Comparison of ENCODE assay signal across 8 mouse cellular contexts in the genomic region with DNA sequence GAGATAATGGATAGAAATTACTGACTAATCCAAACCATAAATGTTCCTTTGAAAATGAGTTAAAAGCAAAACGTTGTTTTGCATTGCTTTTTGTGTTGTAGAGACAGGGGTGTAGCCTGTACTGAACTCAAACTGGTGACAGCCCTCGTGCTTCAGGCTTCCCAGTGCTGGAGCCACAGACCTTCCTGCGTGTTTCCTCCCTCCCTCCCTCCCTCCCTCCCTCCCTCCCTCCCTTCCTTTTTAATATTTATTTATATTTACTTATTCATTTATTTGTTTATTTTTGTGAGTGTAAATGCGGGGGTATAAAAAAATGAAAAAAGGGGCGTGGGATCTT. TPM values are rescaled to one million over a fixed set of nuclear protein-coding genes. Genes with fewer than 3 reads are reported as not detected.
A peak's percentile ranks its signal among the peaks of the same experiment; 100 is the strongest.
DNase-seq lines count a peak whose midpoint lies in the region; ATAC-seq and TF ChIP-seq lines count a peak whose summit lies in the region.

No protein-coding gene starts in this region.

- peak overlapping the region; percentile 69 for H3K4me3 ChIP-seq in erythroblast, embryonic 14.5 days (replicated peaks)
- peak overlapping the region; percentile 51; the same call in 1 of the 2 replicates for H3K4me3 ChIP-seq in thymus, adult 2 months (ENCODE audit: control insufficient read depth, insufficient read depth, low read length)
- peak overlapping the region; percentile 66 for H3K4me3 ChIP-seq in liver, embryonic 12.5 days
- peak overlapping the region; percentile 64 for H3K4me3 ChIP-seq in stomach, embryonic 16.5 days (replicated peaks; ENCODE audit: low read length)

- H3K4me1 ChIP-seq in erythroblast, embryonic 14.5 days (ENCODE audit: control insufficient read depth) = peaks cover 39% of the 10 kb centered on the region
- H3K4me1 ChIP-seq in thymus, adult 2 months (replicated peaks; ENCODE audit: control insufficient read depth, insufficient read depth, low read length) = peaks cover 8% of the 10 kb centered on the region
- peaks cover 26% of the 10 kb centered on the region for H3K4me1 ChIP-seq in liver, embryonic 12.5 days
- H3K4me1 ChIP-seq in stomach, embryonic 16.5 days (ENCODE audit: control insufficient read depth, insufficient read depth, low read length) = no peaks in the 10 kb centered on the region

- no peak overlapping the region for H3K27ac ChIP-seq in thymus, adult 2 months (ENCODE audit: control insufficient read depth, insufficient read depth, low read length)
- H3K27ac ChIP-seq in liver, embryonic 12.5 days = peak overlapping the region; percentile 80; the same call in 1 of the 2 replicates
- peak overlapping the region; percentile 85; the same call in 1 of the 2 replicates for H3K27ac ChIP-seq in stomach, embryonic 16.5 days (ENCODE audit: low read length)

- H3K27me3 ChIP-seq in erythroblast, embryonic 14.5 days (ENCODE audit: control insufficient read depth) = peaks cover 2% of the 10 kb centered on the region; the same call in 1 of the 2 replicates
- no peaks in the 10 kb centered on the region for H3K27me3 ChIP-seq in thymus, adult 2 months (ENCODE audit: control insufficient read depth, insufficient read depth, low read length)
- H3K27me3 ChIP-seq in liver, embryonic 12.5 days (replicated peaks) = no peaks in the 10 kb centered on the region
- H3K27me3 ChIP-seq in stomach, embryonic 16.5 days (ENCODE audit: control insufficient read depth, insufficient read depth, low read length) = no peaks in the 10 kb centered on the region

- no peak for TF ChIP-seq CTCF in thymus, adult 2 months (IDR thresholded peaks at IDR 0.05; ENCODE audit: borderline replicate concordance, control insufficient read depth, extremely low read depth, insufficient read depth, low read length, poor library complexity)

- no peak for TF ChIP-seq POLR2A in thymus, adult 2 months (IDR thresholded peaks at IDR 0.05; ENCODE audit: control insufficient read depth, extremely low read depth, insufficient read depth, low read length, poor library complexity)

- no peak for DNase-seq in thymus, adult 2 months
- DNase-seq in thymus, postnatal 10 days (ENCODE audit: low spot score in 2 of 2) = no peak
- no peak for DNase-seq in testis, postnatal 10 days (ENCODE audit: low spot score)
- no peak for DNase-seq in kidney, adult 8-10 months

- 22% methylated on average over 5 of the region's 5 CpGs for WGBS in thymus, adult 2 months
- WGBS in liver, embryonic 12.5 days (ENCODE audit: insufficient replicate concordance) = 14% methylated on average over 5 of the region's 5 CpGs
- WGBS in stomach, embryonic 16.5 days = 5% methylated on average over 5 of the region's 5 CpGs

- H3K9ac ChIP-seq in liver, embryonic 12.5 days = peak overlapping the region; percentile 73
- H3K9ac ChIP-seq in stomach, embryonic 16.5 days (ENCODE audit: low read length) = peak overlapping the region; percentile 80

- no peaks in the 10 kb centered on the region for H3K36me3 ChIP-seq in erythroblast, embryonic 14.5 days (ENCODE audit: control insufficient read depth)
- H3K36me3 ChIP-seq in thymus, adult 2 months (ENCODE audit: control insufficient read depth, insufficient read depth, low read length) = no peaks in the 10 kb centered on the region
- no peaks in the 10 kb centered on the region for H3K36me3 ChIP-seq in liver, embryonic 12.5 days
- no peaks in the 10 kb centered on the region for H3K36me3 ChIP-seq in stomach, embryonic 16.5 days (ENCODE audit: control insufficient read depth, insufficient read depth, low read length)

- H3K9me3 ChIP-seq in erythroblast, embryonic 14.5 days (ENCODE audit: control insufficient read depth, low read length) = no peaks in the 10 kb centered on the region
- H3K9me3 ChIP-seq in liver, embryonic 12.5 days (replicated peaks) = no peaks in the 10 kb centered on the region
- no peaks in the 10 kb centered on the region for H3K9me3 ChIP-seq in stomach, embryonic 16.5 days (replicated peaks; ENCODE audit: control insufficient read depth, low read length)

- H3K4me2 ChIP-seq in liver, embryonic 12.5 days = peak overlapping the region; percentile 88
- H3K4me2 ChIP-seq in stomach, embryonic 16.5 days (ENCODE audit: low read depth, low read length) = peak overlapping the region; percentile 80

- ATAC-seq in erythroblast, adult 5-6 weeks (replicated peaks; ENCODE audit: low FRiP score, poor library complexity, severe bottlenecking) = no peak
- ATAC-seq in liver, embryonic 12.5 days = no peak
- no peak for ATAC-seq in stomach, embryonic 16.5 days (ENCODE audit: insufficient read depth, low FRiP score)

RNA-seq across cellular contexts. Expression of a gene that starts 8.5 kb away (rescaled TPM):
- 17.0 and 19.6 TPM in 2 replicates for polyA plus RNA-seq in erythroblast, embryonic 14.5 days (2012)
- total RNA-seq in erythroblast, adult 5-6 weeks (2015; ENCODE audit: low replicate concordance) = 17.9 and 23.8 TPM in 2 replicates
- total RNA-seq in erythroblast, adult 5-6 weeks (2017; ENCODE audit: low replicate concordance) = 272 and 275 TPM in 2 replicates
- 177 and 218 TPM in 2 replicates for polyA plus RNA-seq in thymus, adult 2 months (2012; rRNA removed)
- 14.5 and 17.1 TPM in 2 replicates for polyA plus RNA-seq in liver, embryonic 12.5 days (2016; fragmentation: Nextera tagmentation; extraction: Ambion mirVana)
- polyA plus RNA-seq in stomach, embryonic 16.5 days (2015; fragmentation: Nextera tagmentation; extraction: Ambion mirVana) = 5.6 and 10.3 TPM in 2 replicates

RNA-seq across cellular contexts. Expression of a gene that starts 8.7 kb away (rescaled TPM):
- 9.1 and 21.8 TPM in 2 replicates for polyA plus RNA-seq in erythroblast, embryonic 14.5 days (2012)
- total RNA-seq in erythroblast, adult 5-6 weeks (2015; ENCODE audit: low replicate concordance) = 3.7 and 12.3 TPM in 2 replicates
- 705 and 715 TPM in 2 replicates for total RNA-seq in erythroblast, adult 5-6 weeks (2017; ENCODE audit: low replicate concordance)
- polyA plus RNA-seq in thymus, adult 2 months (2012; rRNA removed) = 149 and 177 TPM in 2 replicates
- polyA plus RNA-seq in liver, embryonic 12.5 days (2016; fragmentation: Nextera tagmentation; extraction: Ambion mirVana) = 24.0 and 28.2 TPM in 2 replicates
- polyA plus RNA-seq in stomach, embryonic 16.5 days (2015; fragmentation: Nextera tagmentation; extraction: Ambion mirVana) = 17.8 and 25.3 TPM in 2 replicates

RNA-seq across cellular contexts. Expression of a gene that starts 10.3 kb away (rescaled TPM):
- 24.7 and 42.0 TPM in 2 replicates for polyA plus RNA-seq in erythroblast, embryonic 14.5 days (2012)
- total RNA-seq in erythroblast, adult 5-6 weeks (2015; ENCODE audit: low replicate concordance) = 32.4 and 38.2 TPM in 2 replicates
- 129 and 151 TPM in 2 replicates for total RNA-seq in erythroblast, adult 5-6 weeks (2017; ENCODE audit: low replicate concordance)
- polyA plus RNA-seq in thymus, adult 2 months (2012; rRNA removed) = 33.1 and 38.5 TPM in 2 replicates
- 44.1 and 49.4 TPM in 2 replicates for polyA plus RNA-seq in liver, embryonic 12.5 days (2016; fragmentation: Nextera tagmentation; extraction: Ambion mirVana)
- 13.4 and 15.5 TPM in 2 replicates for polyA plus RNA-seq in stomach, embryonic 16.5 days (2015; fragmentation: Nextera tagmentation; extraction: Ambion mirVana)

RNA-seq across cellular contexts. Expression of a gene that starts 15.8 kb away (rescaled TPM):
- polyA plus RNA-seq in erythroblast, embryonic 14.5 days (2012) = 6.1 and 13.9 TPM in 2 replicates
- 14.6 and 64.4 TPM in 2 replicates for total RNA-seq in erythroblast, adult 5-6 weeks (2015; ENCODE audit: low replicate concordance)
- total RNA-seq in erythroblast, adult 5-6 weeks (2017; ENCODE audit: low replicate concordance) = 627 and 660 TPM in 2 replicates
- polyA plus RNA-seq in thymus, adult 2 months (2012; rRNA removed) = 322 and 402 TPM in 2 replicates
- polyA plus RNA-seq in liver, embryonic 12.5 days (2016; fragmentation: Nextera tagmentation; extraction: Ambion mirVana) = 4.4 and 4.8 TPM in 2 replicates
- 2.6 and 4.0 TPM in 2 replicates for polyA plus RNA-seq in stomach, embryonic 16.5 days (2015; fragmentation: Nextera tagmentation; extraction: Ambion mirVana)

RNA-seq across cellular contexts. Expression of a gene that starts 16.1 kb away (rescaled TPM):
- 105 and 181 TPM in 2 replicates for polyA plus RNA-seq in erythroblast, embryonic 14.5 days (2012)
- 2.5 TPM in 1 of 2 replicates, not detected in the other for total RNA-seq in erythroblast, adult 5-6 weeks (2015; ENCODE audit: low replicate concordance)
- total RNA-seq in erythroblast, adult 5-6 weeks (2017; ENCODE audit: low replicate concordance) = 462 and 930 TPM in 2 replicates
- polyA plus RNA-seq in thymus, adult 2 months (2012; rRNA removed) = 248 and 460 TPM in 2 replicates
- 9.3 and 17.8 TPM in 2 replicates for polyA plus RNA-seq in liver, embryonic 12.5 days (2016; fragmentation: Nextera tagmentation; extraction: Ambion mirVana)
- 10.9 TPM in 1 of 2 replicates, not detected in the other for polyA plus RNA-seq in stomach, embryonic 16.5 days (2015; fragmentation: Nextera tagmentation; extraction: Ambion mirVana)
